Mouse (Mus musculus) lung, postnatal 25 days (tissue): ENCODE measurements at regions not wholly inside any gene's neighbourhood (a gene's known extent, or its start where the extent isn't known, plus 50 kb on each side); places are given as distances from the start of the nearest gene placed in this dataset.
"Not testable (repeated sequence)": the region's sequence is repeated elsewhere in the genome, so short reads cannot be mapped to it uniquely, and the experiment has no call there.

ENCODE experiments used
- DNase-seq: peaks from one replicate; pipeline ENCODE4 v3.0.0; 2022; ENCODE audit warnings: low spot score

GRCm38 (mm10) chr16:42546229-42547163, 206.0 kb upstream of the Gap43 start:
- no peak for DNase-seq

GRCm38 (mm10) chr16:42517321-42517720, 176.9 kb upstream of the Gap43 start:
- no peak for DNase-seq

- no peak for DNase-seq
These were observed 175.5 kb upstream of the Gap43 start for GRCm38 (mm10) chr16:42515929-42516328.

- DNase-seq: peak; percentile 43
These were observed 164.7 kb upstream of the Gap43 start for GRCm38 (mm10) chr16:42505107-42505506.

- no peak for DNase-seq
These were observed 161.3 kb upstream of the Gap43 start for GRCm38 (mm10) chr16:42501713-42502112.

- DNase-seq: not testable (repeated sequence)
These were observed 160.7 kb upstream of the Gap43 start for GRCm38 (mm10) chr16:42501109-42501508.

- DNase-seq: no peak
These were observed 159.1 kb upstream of the Gap43 start for GRCm38 (mm10) chr16:42499514-42499913.

GRCm38 (mm10) chr16:42498368-42498767, 157.9 kb upstream of the Gap43 start:
- DNase-seq: no peak

- DNase-seq: no peak
These were observed 153.1 kb upstream of the Gap43 start for GRCm38 (mm10) chr16:42493596-42493995.

- DNase-seq: no peak
These were observed 148.3 kb upstream of the Gap43 start for GRCm38 (mm10) chr16:42488745-42489144.

GRCm38 (mm10) chr16:42479978-42480377, 139.5 kb upstream of the Gap43 start:
- peak; percentile 27 for DNase-seq

- no peak for DNase-seq
These were observed 126.5 kb upstream of the Gap43 start for GRCm38 (mm10) chr16:42466976-42467375.

- peak; percentile 49 for DNase-seq
These were observed 116.0 kb upstream of the Gap43 start for GRCm38 (mm10) chr16:42456335-42456984.

GRCm38 (mm10) chr16:42453338-42453737, 112.9 kb upstream of the Gap43 start:
- DNase-seq: no peak

GRCm38 (mm10) chr16:42449840-42450444, 109.5 kb upstream of the Gap43 start:
- no peak for DNase-seq

- no peak for DNase-seq
These were observed 104.5 kb upstream of the Gap43 start for GRCm38 (mm10) chr16:42444863-42445423.

GRCm38 (mm10) chr16:42444408-42444862, 104.0 kb upstream of the Gap43 start:
- DNase-seq: no peak

GRCm38 (mm10) chr16:42440822-42441221, 100.4 kb upstream of the Gap43 start:
- DNase-seq: no peak

GRCm38 (mm10) chr16:42431529-42431928, 91.1 kb upstream of the Gap43 start:
- no peak for DNase-seq

GRCm38 (mm10) chr16:42416673-42417072, 76.2 kb upstream of the Gap43 start:
- no peak for DNase-seq

- DNase-seq: not testable (repeated sequence)
These were observed 71.6 kb upstream of the Gap43 start for GRCm38 (mm10) chr16:42412031-42412430.

GRCm38 (mm10) chr16:42396596-42396995, 56.1 kb upstream of the Gap43 start:
- DNase-seq: no peak
